8 mouse cellular contexts compared by ENCODE assay signal in the genomic region with DNA sequence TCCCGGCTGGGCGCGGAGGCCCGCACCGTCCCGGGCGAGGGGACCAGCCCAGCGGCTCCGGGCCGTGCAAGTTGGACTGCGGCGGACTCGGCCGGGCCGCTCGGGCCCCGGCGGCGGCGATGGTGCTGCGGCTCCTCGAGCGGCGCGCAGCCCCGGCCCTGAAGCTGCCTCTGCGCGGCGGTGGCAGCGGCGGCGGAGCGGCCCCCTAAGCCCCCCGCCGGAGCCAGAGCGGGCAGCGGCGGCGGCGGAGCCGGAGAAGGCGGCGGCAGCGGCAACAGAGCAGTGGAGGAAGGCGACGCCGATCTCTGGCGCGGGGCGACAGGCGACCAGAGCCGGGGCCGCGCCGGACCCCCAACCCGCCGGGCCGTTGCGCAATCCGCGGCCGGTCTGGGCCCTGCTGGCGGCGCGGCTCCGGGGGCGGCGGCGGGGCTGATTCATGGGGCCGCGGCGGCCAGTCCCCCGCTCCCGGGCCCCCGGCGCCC.
DNase-seq lines count a peak whose midpoint lies in the region; ATAC-seq and TF ChIP-seq lines count a peak whose summit lies in the region.

No protein-coding gene starts in this region.

- H3K9me3 ChIP-seq in lung, embryonic 15.5 days: no peaks in the 10 kb centered on the region
- H3K9me3 ChIP-seq in hindbrain, embryonic 11.5 days (ENCODE audit: control insufficient read depth, low read length): no peaks in the 10 kb centered on the region

- peak; percentile 54; the same call in 1 of the 2 replicates for ATAC-seq in lung, embryonic 15.5 days (ENCODE audit: borderline replicate concordance, extremely low read depth, low FRiP score, low TSS enrichment)
- peak; percentile 7; the same call in 1 of the 2 replicates for ATAC-seq in hindbrain, embryonic 11.5 days (ENCODE audit: low FRiP score)
- ATAC-seq in erythroblast, adult 5-6 weeks (replicated peaks; ENCODE audit: low FRiP score, poor library complexity, severe bottlenecking): no peak

- TF ChIP-seq POLR2A in cerebellum, adult 2 months (IDR thresholded peaks at IDR 0.05; ENCODE audit: borderline replicate concordance, insufficient read depth, low read length): no peak

- H3K4me3 ChIP-seq in cerebellum, adult 2 months (replicated peaks; ENCODE audit: insufficient read depth, low read depth, low read length): peak overlapping the region; percentile 23
- H3K4me3 ChIP-seq in lung, embryonic 15.5 days: peak overlapping the region; percentile 54
- peak overlapping the region; percentile 67 for H3K4me3 ChIP-seq in hindbrain, embryonic 11.5 days (ENCODE audit: low read depth, low read length)

- no peak for TF ChIP-seq CTCF in cerebellum, adult 2 months (IDR thresholded peaks at IDR 0.05; ENCODE audit: borderline replicate concordance, insufficient read depth, low read depth, low read length)

- peak overlapping the region; percentile 41 for H3K9ac ChIP-seq in lung, embryonic 15.5 days
- peak overlapping the region; percentile 87 for H3K9ac ChIP-seq in hindbrain, embryonic 11.5 days (ENCODE audit: low read depth, low read length)

- H3K4me1 ChIP-seq in cerebellum, adult 2 months (ENCODE audit: control insufficient read depth, insufficient read depth, low read length): peaks cover 33% of the 10 kb centered on the region
- H3K4me1 ChIP-seq in lung, embryonic 15.5 days: peaks cover 11% of the 10 kb centered on the region
- H3K4me1 ChIP-seq in hindbrain, embryonic 11.5 days (replicated peaks; ENCODE audit: control insufficient read depth, insufficient read depth, low read length): 0 out of 2 replicates have a peak, but pooled peaks cover 2% of the 10 kb centered on the region

- peak overlapping the region; percentile 74 for H3K27ac ChIP-seq in cerebellum, adult 2 months (ENCODE audit: insufficient read depth, low read length)
- no peak overlapping the region for H3K27ac ChIP-seq in lung, embryonic 15.5 days
- H3K27ac ChIP-seq in hindbrain, embryonic 11.5 days (ENCODE audit: low read depth, low read length): peak overlapping the region; percentile 80

- under 1% methylated on average over 52 of the region's 76 CpGs for WGBS in cerebellum, adult 2 months
- under 1% methylated on average over 55 of the region's 76 CpGs for WGBS in lung, embryonic 15.5 days
- 0% methylated on average over 25 of the region's 76 CpGs for WGBS in hindbrain, embryonic 11.5 days

- peak overlapping the region; percentile 98 for H3K4me2 ChIP-seq in lung, embryonic 15.5 days
- peak overlapping the region; percentile 96 for H3K4me2 ChIP-seq in hindbrain, embryonic 11.5 days (replicated peaks; ENCODE audit: low read depth, low read length)

- no peaks in the 10 kb centered on the region for H3K36me3 ChIP-seq in lung, embryonic 15.5 days
- no peaks in the 10 kb centered on the region for H3K36me3 ChIP-seq in hindbrain, embryonic 11.5 days (ENCODE audit: control insufficient read depth, insufficient read depth, low read length)

- no peaks in the 10 kb centered on the region for H3K27me3 ChIP-seq in cerebellum, adult 2 months (ENCODE audit: control insufficient read depth, insufficient read depth, low read length)
- peaks cover 66% of the 10 kb centered on the region for H3K27me3 ChIP-seq in lung, embryonic 15.5 days
- no peaks in the 10 kb centered on the region for H3K27me3 ChIP-seq in hindbrain, embryonic 11.5 days (ENCODE audit: control insufficient read depth, insufficient read depth, low read length)

- DNase-seq in cerebellum, adult 2 months: peak in 1 of 2 experiments; percentile 27
- no peak for DNase-seq in cerebellum, adult 9-10 months
- DNase-seq in lung, postnatal 10 days: no peak
- DNase-seq in hindbrain, embryonic 11.5 days (ENCODE audit: low spot score): peak; percentile 62
- peak; percentile 4 to 22 for DNase-seq in lung, postnatal 4 days
- DNase-seq in layer of hippocampus, postnatal 36 days: no peak

Comparison
In these comparisons a context has a peak if more than half of its experiments do, and no peak if none do; other contexts are left out.
1. DNase-seq: peak in hindbrain, embryonic 11.5 days (single experiment) and lung, postnatal 4 days (2 of 2); none in cerebellum, adult 9-10 months (single experiment), lung, postnatal 10 days (single experiment) and layer of hippocampus, postnatal 36 days (0 of 2).
2. Peak in every context shown above with its lines, with median percentiles within 50 percentile points of each other: H3K4me3 ChIP-seq.